Comparison of ENCODE assay signal across 26 mouse cellular contexts in genomic region chr2:59331093-59331492, GRCm38 (mm10).
DNase-seq lines count a peak whose midpoint lies in the region; ATAC-seq and TF ChIP-seq lines count a peak whose summit lies in the region.
"Had no signal": no experiment of that assay in that cellular context is flagged by ENCODE, and none has a peak within 500 bp of the region (broad histone marks: within the 10 kb centered on the region; RNA-seq: fewer than 3 reads in every experiment).

No protein-coding gene starts in this region.

- intact Hi-C loops in heart, postnatal 10 days (cut with DNase I), result no loop called here

- 0 out of 2 replicates have a peak, but pooled peaks have one; percentile 27 for ATAC-seq in neural tube, embryonic 15.5 days (ENCODE audit: low FRiP score)
- ATAC-seq: forebrain, embryonic 14.5 days; forebrain, postnatal 0 days; Patski had no signal

- H3K36me3 ChIP-seq in neural tube, embryonic 15.5 days, result peaks cover 10% of the 10 kb centered on the region; the same call in 1 of the 2 replicates
- H3K36me3 ChIP-seq in limb, embryonic 10.5 days, result peaks cover 13% of the 10 kb centered on the region; the same call in 1 of the 2 replicates

- H3K4me3 ChIP-seq in layer of hippocampus, adult 2 months, result no peak overlapping the region
- no peak overlapping the region for H3K4me3 ChIP-seq in neural tube, embryonic 15.5 days (replicated peaks)
- H3K4me3 ChIP-seq in limb, embryonic 10.5 days, result no peak overlapping the region
- H3K4me3 ChIP-seq: embryonic facial prominence, embryonic 12.5 days; embryonic facial prominence, embryonic 15.5 days; hindbrain, embryonic 10.5 days had no signal

- H3K4me1 ChIP-seq in neural tube, embryonic 15.5 days, result peaks cover 3% of the 10 kb centered on the region; the same call in 1 of the 2 replicates
- H3K4me1 ChIP-seq in limb, embryonic 10.5 days, result no peaks in the 10 kb centered on the region
- H3K4me1 ChIP-seq: embryonic facial prominence, embryonic 12.5 days; embryonic facial prominence, embryonic 15.5 days; hindbrain, embryonic 10.5 days had no signal

- WGBS in neural tube, embryonic 15.5 days, result 62% methylated on average over 9 of the region's 9 CpGs
- WGBS in limb, embryonic 10.5 days, result 93% methylated on average over 9 of the region's 9 CpGs

- no peaks in the 10 kb centered on the region for H3K9me3 ChIP-seq in neural tube, embryonic 15.5 days (replicated peaks)
- no peaks in the 10 kb centered on the region for H3K9me3 ChIP-seq in limb, embryonic 10.5 days (replicated peaks)
- H3K9me3 ChIP-seq: embryonic facial prominence, embryonic 12.5 days; embryonic facial prominence, embryonic 15.5 days; G1E; hindbrain, embryonic 10.5 days had no signal

- TF ChIP-seq CTCF in layer of hippocampus, adult 2 months (conservative IDR thresholded peaks at IDR 0.05), result no peak

- H3K27me3 ChIP-seq in neural tube, embryonic 15.5 days (replicated peaks), result no peaks in the 10 kb centered on the region
- H3K27me3 ChIP-seq in limb, embryonic 10.5 days (ENCODE audit: low read depth, poor library complexity, severe bottlenecking), result no peaks in the 10 kb centered on the region
- H3K27me3 ChIP-seq: CH12.LX; embryonic facial prominence, embryonic 12.5 days; embryonic facial prominence, embryonic 15.5 days; Patski had no signal

- DNase-seq in heart, adult 11 months, result peak; percentile 83
- no peak for DNase-seq in heart, postnatal 10 days
- DNase-seq in layer of hippocampus, adult 2 months (ENCODE audit: low spot score in 2 of 2), result peak in 1 of 2 experiments; percentile 60
- no peak for DNase-seq in layer of hippocampus, adult 9-10 months (ENCODE audit: low spot score)
- DNase-seq in neural tube, embryonic 10.5 days (ENCODE audit: extremely low spot score, low spot score), result no peak
- peak; percentile 13 for DNase-seq in limb, embryonic 10.5 days (ENCODE audit: low spot score)
- DNase-seq: adrenal gland, postnatal 10 days; adrenal gland, postnatal 36 days; B cell, adult 2 months; cerebellum, adult 11 months; cerebellum, adult 2 months; cerebellum, adult 9-11 months; forebrain, postnatal 0 days; gastrocnemius, postnatal 10 days; gastrocnemius, postnatal 36 days; heart, postnatal 36 days had no signal

- H3K9ac ChIP-seq in neural tube, embryonic 15.5 days (replicated peaks), result no peak overlapping the region
- H3K9ac ChIP-seq: embryonic facial prominence, embryonic 12.5 days; embryonic facial prominence, embryonic 15.5 days; forebrain, postnatal 0 days; hindbrain, embryonic 14.5 days had no signal

- H3K4me2 ChIP-seq in neural tube, embryonic 15.5 days, result no peak overlapping the region
- H3K4me2 ChIP-seq: embryonic facial prominence, embryonic 12.5 days; embryonic facial prominence, embryonic 15.5 days; heart, embryonic 11.5 days; hindbrain, embryonic 14.5 days had no signal

- H3K27ac ChIP-seq in layer of hippocampus, adult 2 months, result peak overlapping the region; percentile 79
- peak overlapping the region; percentile 45; the same call in 1 of the 2 replicates for H3K27ac ChIP-seq in neural tube, embryonic 15.5 days (replicated peaks)
- H3K27ac ChIP-seq in limb, embryonic 10.5 days, result no peak overlapping the region
- H3K27ac ChIP-seq: embryonic facial prominence, embryonic 12.5 days; embryonic facial prominence, embryonic 15.5 days; hindbrain, embryonic 10.5 days; hindbrain, embryonic 14.5 days had no signal

Comparison
In these comparisons a context has a peak if more than half of its experiments do, and no peak if none do; other contexts are left out.
1. DNase-seq: peak in heart, adult 11 months (single experiment) and limb, embryonic 10.5 days (single experiment); none in heart, postnatal 10 days (0 of 2), layer of hippocampus, adult 9-10 months (single experiment) and neural tube, embryonic 10.5 days (single experiment).